Mouse (Mus musculus): ENCODE measurements around the gene Gpi1. TPM values are rescaled to one million over a fixed set of nuclear protein-coding genes. Genes with fewer than 3 reads are reported as not detected.

Gpi1 gene
- polyA plus RNA-seq (2015; fragmentation: Nextera tagmentation; extraction: Ambion mirVana), result 421 and 423 TPM in 2 replicates

DNA sequence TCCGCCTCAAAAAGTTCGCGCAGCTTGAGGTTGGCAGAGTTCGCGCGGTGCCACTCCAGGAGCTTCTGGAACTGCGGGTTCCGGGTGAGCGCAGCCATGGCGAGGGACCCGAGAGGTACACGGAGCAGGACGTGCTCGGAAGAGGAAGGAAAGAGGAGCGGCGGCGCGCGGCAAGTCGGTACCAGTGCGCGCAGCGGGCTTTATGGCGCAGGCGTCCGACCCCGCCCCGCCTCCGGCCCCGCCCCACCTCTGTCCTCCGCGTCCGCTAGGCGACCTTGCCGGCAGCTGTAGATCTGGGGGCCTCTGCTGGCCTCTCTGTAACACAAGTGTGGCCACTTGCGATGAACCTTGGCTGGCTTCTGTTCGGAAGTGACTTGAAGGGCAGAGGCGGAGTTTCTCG, at the start of gene Gpi1:
Gene Gpi1 (minus strand): TSS at position 221 of the 400 bp plus-strand sequence.
- Histone ChIP-seq H3K27me3 (replicated peaks) (no peaks in the 10 kb centered on the region), H3K36me3 (peaks cover 15% of the 10 kb centered on the region; the same call in 1 of the 2 replicates), H3K4me1 (replicated peaks) (peaks cover 36% of the 10 kb centered on the region), H3K4me3 (replicated peaks) (peak within 1 kb of the TSS; percentile 77), H3K27ac (peak within 1 kb of the TSS; percentile 88), H3K4me2 (replicated peaks) (peak within 1 kb of the TSS; percentile 79), H3K9ac (peak within 1 kb of the TSS; percentile 86), H3K9me3 (no peaks in the 10 kb centered on the region)
- peak; percentile 72 for ATAC-seq
- 1% methylated on average over 39 of the region's 39 CpGs for WGBS

DNA sequence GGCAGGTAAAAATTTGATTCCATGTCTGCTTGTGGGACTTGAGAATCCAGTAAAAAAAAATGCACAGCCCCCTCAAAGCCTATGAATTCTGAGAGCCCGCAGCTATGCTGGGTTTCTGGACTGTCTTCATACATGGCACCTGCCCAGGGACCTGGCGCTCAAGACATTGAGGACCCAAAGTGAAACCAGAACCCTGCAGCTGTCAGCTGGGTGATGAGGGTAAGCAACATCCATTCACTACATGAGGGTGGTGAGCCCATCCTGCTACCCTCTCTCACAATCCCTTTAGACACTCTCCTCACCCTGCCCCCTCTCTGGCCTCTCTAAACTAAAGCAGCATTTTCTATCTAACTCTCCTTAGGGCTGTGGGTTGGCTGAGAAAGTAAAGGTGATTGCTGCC, 47.5 kb upstream of the Gpi1 start:
- Histone ChIP-seq H3K27me3 (replicated peaks) (no peaks in the 10 kb centered on the region), H3K27ac (no peak overlapping the region), H3K4me1 (replicated peaks) (no peaks in the 10 kb centered on the region), H3K4me3 (replicated peaks) (no peak overlapping the region), H3K36me3 (no peaks in the 10 kb centered on the region), H3K9ac (no peak overlapping the region), H3K4me2 (replicated peaks) (no peak overlapping the region), H3K9me3 (no peaks in the 10 kb centered on the region)
- WGBS, result 97% methylated on average over 2 of the region's 2 CpGs
- no peak for ATAC-seq

DNA sequence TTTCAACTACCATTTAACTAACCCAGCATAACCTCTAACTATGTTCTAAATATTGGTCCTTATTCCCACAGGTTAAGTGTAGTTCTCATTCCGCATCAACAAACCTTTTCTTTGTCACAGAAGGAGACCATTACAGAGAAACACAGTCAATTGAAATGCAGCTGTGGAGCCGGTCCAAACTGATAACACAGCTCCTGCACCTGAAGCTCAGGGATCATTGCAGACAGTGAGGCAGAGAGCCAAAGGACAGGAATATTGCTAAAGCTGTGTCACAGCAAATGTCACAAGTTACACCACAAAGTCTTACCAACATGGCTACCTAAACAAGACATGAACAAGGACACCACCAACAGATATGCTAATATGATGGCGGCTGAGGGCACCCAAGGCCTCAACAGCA, 45.9 kb upstream of the Gpi1 start:
- no peak for ATAC-seq
- Histone ChIP-seq H3K4me2 (replicated peaks) (no peak overlapping the region), H3K27me3 (replicated peaks) (no peaks in the 10 kb centered on the region), H3K4me3 (replicated peaks) (no peak overlapping the region), H3K9me3 (no peaks in the 10 kb centered on the region), H3K4me1 (replicated peaks) (no peaks in the 10 kb centered on the region), H3K36me3 (no peaks in the 10 kb centered on the region), H3K9ac (no peak overlapping the region), H3K27ac (no peak overlapping the region)
- 94% methylated on average over 3 of the region's 3 CpGs for WGBS

DNA sequence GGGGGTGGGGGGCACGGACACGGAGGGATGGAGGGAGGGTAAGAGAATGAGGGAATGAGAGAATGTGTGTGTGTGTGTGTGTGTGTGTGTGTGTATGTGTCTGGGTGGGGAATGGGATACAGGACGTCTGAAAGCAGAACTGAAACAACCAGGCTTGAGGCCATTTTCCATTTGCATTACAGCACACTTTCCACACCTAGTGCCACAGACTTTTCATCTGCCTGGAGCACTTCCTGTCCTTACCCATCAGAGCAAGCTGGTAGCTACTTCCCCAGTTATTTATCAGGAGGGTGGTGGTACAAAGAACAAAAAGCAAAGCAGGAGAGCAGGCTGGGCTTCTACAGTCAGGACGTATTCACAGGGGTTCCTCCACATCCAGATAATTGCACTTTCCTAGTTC, 42.3 kb upstream of the Gpi1 start:
- H3K36me3 ChIP-seq, result no peaks in the 10 kb centered on the region
- no peak overlapping the region for H3K27ac ChIP-seq
- H3K27me3 ChIP-seq (replicated peaks), result no peaks in the 10 kb centered on the region
- H3K9ac ChIP-seq, result no peak overlapping the region
- no peak overlapping the region for H3K4me3 ChIP-seq (replicated peaks)
- 66% methylated on average over 4 of the region's 4 CpGs for WGBS
- H3K4me2 ChIP-seq (replicated peaks), result no peak overlapping the region
- H3K4me1 ChIP-seq (replicated peaks), result no peaks in the 10 kb centered on the region
- H3K9me3 ChIP-seq, result no peaks in the 10 kb centered on the region
- no peak for ATAC-seq

DNA sequence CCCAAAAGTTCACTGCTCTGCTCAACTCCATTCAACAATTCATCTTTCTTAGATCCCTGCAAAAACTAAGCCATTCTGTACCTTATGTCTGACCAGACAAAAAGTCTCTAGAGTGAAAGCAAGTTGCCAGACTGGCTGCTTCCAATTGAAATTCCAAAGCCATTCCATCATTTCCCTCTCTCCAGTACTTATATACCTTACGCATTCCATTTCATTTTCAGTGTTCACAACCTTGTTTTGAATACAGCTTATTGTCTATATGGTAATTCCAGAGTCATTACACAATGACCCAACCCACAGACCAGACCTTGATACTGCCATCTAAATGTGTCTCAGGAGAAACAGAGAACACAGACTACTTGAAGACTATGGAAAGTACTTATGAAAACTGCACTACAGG, 38.3 kb upstream of the Gpi1 start:
- Histone ChIP-seq H3K4me1 (replicated peaks) (peaks cover 3% of the 10 kb centered on the region; the same call in 1 of the 2 replicates), H3K27ac (no peak overlapping the region), H3K27me3 (replicated peaks) (no peaks in the 10 kb centered on the region), H3K9ac (no peak overlapping the region), H3K4me3 (replicated peaks) (no peak overlapping the region), H3K36me3 (no peaks in the 10 kb centered on the region), H3K4me2 (replicated peaks) (no peak overlapping the region), H3K9me3 (no peaks in the 10 kb centered on the region)
- ATAC-seq, result no peak
- WGBS, result 68% methylated on average over 1 of the region's 1 CpGs

DNA sequence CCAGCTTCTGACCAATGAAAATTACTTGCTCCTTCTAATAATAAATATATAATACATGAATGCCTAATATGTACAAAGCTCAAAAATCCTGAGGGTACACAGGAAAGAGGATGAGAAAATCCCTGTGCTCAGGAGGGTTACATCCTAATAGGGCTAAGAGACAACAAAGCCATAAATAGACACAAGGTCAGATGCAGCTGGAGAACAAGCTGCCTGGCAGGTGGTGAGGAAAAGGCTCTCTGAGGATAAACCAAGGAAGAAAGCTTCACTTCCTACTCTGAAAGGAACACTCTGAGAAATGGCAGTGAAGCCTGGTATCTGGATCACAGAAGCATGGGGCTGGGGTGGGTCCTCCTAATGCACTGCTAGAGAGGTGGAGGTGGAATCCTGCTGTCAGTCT, 36.3 kb upstream of the Gpi1 start:
- ATAC-seq, result 0 out of 2 replicates have a peak, but pooled peaks have one; percentile 10
- no peak overlapping the region for H3K4me2 ChIP-seq (replicated peaks)
- no peak overlapping the region for H3K27ac ChIP-seq

DNA sequence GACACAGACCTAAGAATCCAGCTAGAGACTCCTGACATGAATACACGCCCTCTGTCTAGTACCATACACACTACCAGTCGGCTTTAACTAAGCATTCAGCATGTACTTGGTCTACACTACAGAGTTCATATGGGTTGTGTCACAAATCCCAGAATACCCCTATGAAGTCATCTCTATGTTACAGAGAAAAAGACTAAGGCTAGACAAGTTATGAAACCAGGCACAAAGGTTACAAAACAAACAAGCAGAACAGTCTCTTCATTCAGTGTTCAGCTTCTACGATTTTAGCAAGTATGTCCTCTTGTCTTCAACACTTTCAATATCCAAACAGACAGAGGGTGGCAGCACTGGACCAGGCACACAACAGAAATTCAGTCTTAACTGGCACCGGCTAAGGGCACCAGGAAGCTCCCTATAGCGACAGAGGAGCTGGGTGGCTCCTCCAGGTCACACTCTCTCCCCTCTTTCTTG, 35.8 kb upstream of the Gpi1 start:
- 61% methylated on average over 5 of the region's 5 CpGs for WGBS

More for the DNA sequence above, 36.3 kb upstream of the Gpi1 start:
- Histone ChIP-seq H3K9me3 (no peaks in the 10 kb centered on the region), H3K4me1 (replicated peaks) (peaks cover 3% of the 10 kb centered on the region; the same call in 1 of the 2 replicates), H3K27me3 (replicated peaks) (no peaks in the 10 kb centered on the region), H3K4me3 (replicated peaks) (no peak overlapping the region), H3K36me3 (peaks cover 6% of the 10 kb centered on the region; the same call in 1 of the 2 replicates), H3K9ac (no peak overlapping the region)

DNA sequence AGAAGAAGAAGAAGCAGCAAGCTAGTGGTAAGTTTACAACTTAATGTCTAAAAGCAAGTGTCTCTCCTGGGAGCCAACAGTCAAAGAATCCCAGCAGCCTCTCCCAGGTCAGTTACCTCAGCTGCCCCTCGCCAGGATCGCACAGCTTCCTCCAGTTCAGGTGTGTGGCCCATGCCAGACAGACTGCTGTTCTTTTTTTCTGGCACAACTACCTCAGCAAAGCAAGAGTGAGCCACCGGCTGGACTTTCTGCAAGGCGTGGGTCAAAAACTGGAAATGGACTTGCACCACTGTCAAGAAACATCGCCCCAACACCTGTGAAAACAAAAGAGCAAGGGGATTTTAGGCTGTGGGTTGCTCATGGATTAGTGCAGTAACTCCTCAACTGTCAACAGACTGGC, 33.3 kb upstream of the Gpi1 start:
- Histone ChIP-seq H3K27me3 (replicated peaks) (no peaks in the 10 kb centered on the region), H3K4me2 (replicated peaks) (no peak overlapping the region), H3K4me1 (replicated peaks) (peaks cover 3% of the 10 kb centered on the region; the same call in 1 of the 2 replicates), H3K9ac (no peak overlapping the region), H3K27ac (no peak overlapping the region), H3K36me3 (peaks cover 6% of the 10 kb centered on the region; the same call in 1 of the 2 replicates), H3K4me3 (replicated peaks) (no peak overlapping the region), H3K9me3 (no peaks in the 10 kb centered on the region)
- 93% methylated on average over 5 of the region's 5 CpGs for WGBS
- ATAC-seq, result no peak

More for the DNA sequence above, 35.8 kb upstream of the Gpi1 start:
- H3K36me3 ChIP-seq, result peaks cover 6% of the 10 kb centered on the region; the same call in 1 of the 2 replicates
- no peak overlapping the region for H3K4me2 ChIP-seq (replicated peaks)
- no peaks in the 10 kb centered on the region for H3K9me3 ChIP-seq
- peaks cover 3% of the 10 kb centered on the region; the same call in 1 of the 2 replicates for H3K4me1 ChIP-seq (replicated peaks)
- H3K9ac ChIP-seq, result no peak overlapping the region
- no peak overlapping the region for H3K4me3 ChIP-seq (replicated peaks)
- no peaks in the 10 kb centered on the region for H3K27me3 ChIP-seq (replicated peaks)
- no peak overlapping the region for H3K27ac ChIP-seq
- peak; percentile 62; the same call in 1 of the 2 replicates for ATAC-seq

DNA sequence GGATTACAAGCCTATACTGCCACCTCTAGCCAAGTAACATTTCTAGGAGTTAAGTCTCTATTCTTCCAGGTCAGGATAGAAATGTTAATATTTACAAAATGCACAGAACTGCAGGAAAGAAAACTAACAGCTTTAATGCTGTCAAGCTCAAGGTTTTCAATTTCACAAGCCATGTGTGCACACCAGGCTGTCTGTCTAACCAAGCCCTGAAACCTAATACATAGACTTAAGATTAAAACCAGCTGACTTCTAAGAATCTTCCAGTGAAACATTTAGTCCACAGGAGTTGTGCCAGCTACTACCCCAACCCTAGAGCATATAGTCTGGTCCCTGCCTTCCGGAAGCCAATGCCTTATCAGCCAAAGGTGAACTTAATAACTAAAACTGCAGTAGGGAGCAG, 28.3 kb upstream of the Gpi1 start:
- ATAC-seq, result no peak
- H3K4me1 ChIP-seq (replicated peaks), result no peaks in the 10 kb centered on the region
- H3K9me3 ChIP-seq, result no peaks in the 10 kb centered on the region
- H3K9ac ChIP-seq, result no peak overlapping the region
- H3K27me3 ChIP-seq (replicated peaks), result no peaks in the 10 kb centered on the region
- no peak overlapping the region for H3K27ac ChIP-seq
- H3K4me3 ChIP-seq (replicated peaks), result no peak overlapping the region
- H3K36me3 ChIP-seq, result peaks cover 14% of the 10 kb centered on the region
- H3K4me2 ChIP-seq (replicated peaks), result no peak overlapping the region
- 93% methylated on average over 1 of the region's 1 CpGs for WGBS

DNA sequence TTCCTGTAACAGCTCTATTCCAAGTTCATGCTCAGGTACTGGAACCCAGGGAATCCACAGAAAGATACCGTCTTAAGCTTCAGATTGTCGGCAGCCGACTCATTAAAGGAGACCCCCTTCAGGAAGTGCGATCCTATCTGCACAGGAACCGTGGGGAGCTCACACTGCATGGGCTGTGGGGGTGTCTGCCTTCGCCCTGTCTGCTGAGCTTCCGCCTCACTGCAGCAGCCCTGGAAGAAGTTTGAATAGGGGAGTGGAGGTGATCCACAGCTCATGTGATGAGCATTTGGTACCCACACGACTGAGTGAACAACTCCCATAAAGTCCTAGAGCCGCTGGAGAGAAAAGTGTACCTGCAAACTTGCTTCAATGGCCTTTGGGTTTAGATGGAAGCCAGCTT, 27.1 kb upstream of the Gpi1 start:
- no peaks in the 10 kb centered on the region for H3K27me3 ChIP-seq (replicated peaks)
- H3K9me3 ChIP-seq, result no peaks in the 10 kb centered on the region
- H3K4me3 ChIP-seq (replicated peaks), result no peak overlapping the region
- no peak overlapping the region for H3K9ac ChIP-seq
- WGBS, result 76% methylated on average over 9 of the region's 9 CpGs
- H3K4me1 ChIP-seq (replicated peaks), result no peaks in the 10 kb centered on the region
- no peak overlapping the region for H3K4me2 ChIP-seq (replicated peaks)
- H3K27ac ChIP-seq, result no peak overlapping the region
- ATAC-seq, result no peak
- H3K36me3 ChIP-seq, result peaks cover 14% of the 10 kb centered on the region

DNA sequence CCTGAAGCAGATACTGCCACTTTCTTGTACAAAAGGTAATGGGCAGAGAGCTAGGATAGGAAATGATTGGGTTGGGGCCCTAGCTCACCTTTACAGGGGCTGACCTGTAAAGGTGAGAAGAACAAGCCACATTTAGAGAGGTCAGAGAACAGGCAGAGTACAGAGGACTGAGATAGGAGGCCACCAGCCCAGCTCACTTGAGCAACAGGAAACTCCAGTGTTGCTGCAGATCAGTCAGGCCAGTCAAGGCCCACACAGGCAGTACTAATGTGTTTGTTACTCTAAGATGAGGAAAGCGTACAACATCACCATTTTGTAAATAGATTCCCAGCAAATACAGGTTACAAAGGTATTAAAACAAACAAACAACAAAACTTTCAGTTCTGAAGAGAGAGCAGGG, 25.8 kb upstream of the Gpi1 start:
- Histone ChIP-seq H3K9ac (no peak overlapping the region), H3K4me3 (replicated peaks) (no peak overlapping the region), H3K36me3 (peaks cover 13% of the 10 kb centered on the region), H3K9me3 (no peaks in the 10 kb centered on the region), H3K27ac (no peak overlapping the region), H3K27me3 (replicated peaks) (no peaks in the 10 kb centered on the region), H3K4me2 (replicated peaks) (no peak overlapping the region), H3K4me1 (replicated peaks) (no peaks in the 10 kb centered on the region)
- ATAC-seq, result no peak
- WGBS, result 97% methylated on average over 1 of the region's 1 CpGs

DNA sequence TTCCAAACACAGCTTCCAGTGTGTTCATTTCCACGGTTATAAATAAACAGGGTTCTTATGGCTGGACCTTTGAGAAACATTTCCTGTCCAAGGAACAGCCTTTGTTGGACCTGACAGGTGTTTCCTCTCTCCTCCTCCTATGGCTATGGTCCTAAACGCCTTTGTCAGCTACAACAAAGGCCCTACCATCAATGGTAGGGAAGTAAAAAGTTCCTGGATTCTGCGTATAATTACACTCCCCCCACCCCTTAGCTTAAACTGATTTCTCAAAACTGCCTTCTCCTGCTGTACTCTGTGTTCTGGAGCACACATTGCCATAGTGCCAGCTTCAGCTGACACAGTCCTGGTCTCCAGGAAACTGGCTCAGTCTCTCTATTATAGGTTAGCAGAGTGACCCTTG, 25.0 kb upstream of the Gpi1 start:
- no peak for ATAC-seq

DNA sequence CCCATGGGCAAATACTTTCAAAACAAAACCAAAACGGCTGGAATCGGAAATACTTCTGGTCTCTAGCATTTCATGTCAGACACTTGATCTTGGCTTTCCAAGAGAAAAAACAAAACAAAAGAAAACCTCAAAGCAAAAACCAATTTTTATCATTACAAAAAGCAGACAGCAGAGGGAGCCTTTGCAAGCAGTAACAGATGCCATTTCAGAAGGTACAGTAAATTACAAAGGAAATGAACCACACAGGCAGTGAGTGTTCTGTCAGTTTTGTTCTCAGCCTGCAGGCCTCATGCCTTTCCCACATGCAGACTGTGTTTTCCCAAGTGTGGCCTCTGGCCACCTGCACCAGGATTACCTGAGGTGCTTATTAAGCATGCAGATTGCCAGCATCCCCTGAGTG, 21.9 kb upstream of the Gpi1 start:
- Histone ChIP-seq H3K4me2 (replicated peaks) (no peak overlapping the region), H3K4me3 (replicated peaks) (no peak overlapping the region), H3K36me3 (peaks cover 19% of the 10 kb centered on the region), H3K27ac (no peak overlapping the region), H3K27me3 (replicated peaks) (no peaks in the 10 kb centered on the region), H3K9me3 (no peaks in the 10 kb centered on the region), H3K9ac (no peak overlapping the region), H3K4me1 (replicated peaks) (no peaks in the 10 kb centered on the region)
- ATAC-seq, result no peak
- WGBS, result 81% methylated on average over 2 of the region's 2 CpGs

More for the DNA sequence above, 25.0 kb upstream of the Gpi1 start:
- no peaks in the 10 kb centered on the region for H3K9me3 ChIP-seq
- H3K27ac ChIP-seq, result no peak overlapping the region
- no peaks in the 10 kb centered on the region for H3K4me1 ChIP-seq (replicated peaks)
- H3K4me2 ChIP-seq (replicated peaks), result no peak overlapping the region
- WGBS, result 60% methylated on average over 3 of the region's 3 CpGs
- H3K4me3 ChIP-seq (replicated peaks), result no peak overlapping the region
- no peak overlapping the region for H3K9ac ChIP-seq
- H3K27me3 ChIP-seq (replicated peaks), result no peaks in the 10 kb centered on the region
- H3K36me3 ChIP-seq, result peaks cover 19% of the 10 kb centered on the region

All from intestine, embryonic 15.5 days (tissue).